Mouse (Mus musculus) kidney, adult 2 months (tissue): ENCODE measurements around the gene Spata7.

ENCODE experiments used
- CTCF ChIP-seq: fragments of 200-500 bp; conservative IDR thresholded peaks from 2 replicates; pipeline ENCODE4 v1.5.1; 2011; ENCODE audit warnings: low read depth, mild to moderate bottlenecking, control low read depth, low read length, moderate library complexity, mixed read lengths; ENCODE audit not compliant: insufficient read depth, insufficient read length
- POLR2A ChIP-seq: fragments of 200-500 bp; IDR thresholded peaks from one replicate; pipeline ENCODE4 v1.6.1; 2011; ENCODE audit warnings: low read depth, low read length, control low read depth

DNA sequence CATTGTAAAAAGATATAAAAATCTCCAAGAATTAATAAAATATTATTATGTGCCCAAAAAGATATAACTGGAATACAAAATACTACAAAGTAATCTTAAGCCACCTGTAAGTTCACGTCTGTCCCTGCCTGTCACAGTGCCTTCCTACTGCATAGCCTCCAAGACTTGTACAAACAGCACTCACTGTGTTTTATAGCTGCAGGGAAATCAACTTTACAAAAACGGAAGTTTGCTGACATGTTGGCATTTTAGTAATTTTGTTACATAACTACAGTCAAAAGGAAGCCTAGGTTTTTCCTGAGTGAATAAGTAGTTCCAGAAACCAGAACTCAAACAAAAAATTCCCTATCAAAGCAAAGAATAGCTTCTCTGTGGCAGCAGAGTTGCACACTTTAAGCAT is 75.6 kb downstream of the Spata7 start:
- TF ChIP-seq POLR2A (no peak), CTCF (no peak)
